Mouse (Mus musculus) intestine, embryonic 14.5 days (tissue): ENCODE data around the gene Lamp5. TPM values are rescaled to one million over a fixed set of nuclear protein-coding genes. Genes with fewer than 3 reads are reported as not detected.

Source experiments
- ATAC-seq: fragments of 200-750 bp; cut with Nextera tagmentation; replicated peaks from 2 replicates; pipeline ENCODE4 v1.8.0; 2017; ENCODE audit warnings: low read depth, moderate number of reproducible peaks, moderate TSS enrichment, moderate library complexity; ENCODE audit not compliant: low FRiP score, low TSS enrichment
- DNase-seq: peaks from one replicate; pipeline ENCODE4 v3.0.0-alpha.2; 2018; ENCODE audit warnings: low spot score
- H3K27ac ChIP-seq: fragments of 300-500 bp; sonication (generic); 2 replicates; pipeline ENCODE4 v1.5.1; 2014; ENCODE audit warnings: low read depth, mild to moderate bottlenecking, control low read depth
- H3K27me3 ChIP-seq: fragments of 300-500 bp; sonication (generic); replicated peaks from 2 replicates; pipeline ENCODE4 v1.6.1; 2014; ENCODE audit warnings: low read length, control low read depth; ENCODE audit not compliant: control insufficient read depth, insufficient read depth
- H3K36me3 ChIP-seq: fragments of 300-500 bp; sonication (generic); 2 replicates; pipeline ENCODE4 v1.6.1; 2014; ENCODE audit warnings: low read length, control low read depth; ENCODE audit not compliant: control insufficient read depth, insufficient read depth
- H3K4me1 ChIP-seq: fragments of 300-500 bp; sonication (generic); replicated peaks from 2 replicates; pipeline ENCODE4 v1.6.1; 2014; ENCODE audit warnings: low read length, control low read depth, mixed read lengths; ENCODE audit not compliant: control insufficient read depth, insufficient read depth
- H3K4me2 ChIP-seq: fragments of 300-500 bp; sonication (generic); 2 replicates; pipeline ENCODE4 v1.6.1; 2014; ENCODE audit warnings: low read length
- H3K4me3 ChIP-seq: fragments of 300-500 bp; sonication (generic); 2 replicates; pipeline ENCODE4 v1.5.1; 2014; ENCODE audit warnings: low read depth, low read length, control low read depth, mixed read lengths
- H3K9ac ChIP-seq: fragments of 300-500 bp; sonication (generic); 2 replicates; pipeline ENCODE4 v1.6.1; 2014; ENCODE audit warnings: mild to moderate bottlenecking, low read length
- H3K9me3 ChIP-seq: fragments of 300-500 bp; sonication (generic); 2 replicates; pipeline ENCODE4 v1.6.1; 2016; ENCODE audit warnings: low read length, control low read depth; ENCODE audit not compliant: control insufficient read depth
- WGBS: fragments of 180-500 bp; shearing (Covaris S2); extraction: QIAGEN DNeasy Blood & Tissue Kit; methylation state at CpG from one replicate; pipeline ENCODE4 v1.1.7; 2014; 5-methylcytosine and 5-hydroxymethylcytosine counted together
- polyA plus RNA-seq: library from polyadenylated mRNA; unstranded; fragments of >200 nt; fragmentation: Nextera tagmentation; extraction: Ambion mirVana; gene quantifications from 2 replicates; pipeline ENCODE4 v1.2.1, GENCODE M21; 2014

The Lamp5 gene
- polyA plus RNA-seq, 1 experiment from 2014 or later: 0.18 TPM

GRCm38 (mm10) chr2:136059029-136059669 lies 7.1 kb downstream of the Lamp5 start:
- Histone ChIP-seq H3K9me3 (no peaks in the 10 kb centered on the region), H3K36me3 (no peaks in the 10 kb centered on the region), H3K27me3 (peaks cover 50% of the 10 kb centered on the region), H3K9ac (no peak overlapping the region), H3K4me1 (no peaks in the 10 kb centered on the region), H3K27ac (no peak overlapping the region), H3K4me3 (no peak overlapping the region; the same call in 1 of the 2 replicates), H3K4me2 (peak overlapping the region; percentile 40)
- no peak for DNase-seq
- 2% methylated on average over 37 of the region's 37 CpGs for WGBS
- ATAC-seq: no peak

GRCm38 (mm10) chr2:136064356-136064755 lies 12.3 kb downstream of the Lamp5 start:
- Histone ChIP-seq H3K27ac (no peak overlapping the region), H3K9ac (no peak overlapping the region), H3K4me2 (no peak overlapping the region), H3K4me1 (no peaks in the 10 kb centered on the region), H3K9me3 (no peaks in the 10 kb centered on the region), H3K4me3 (no peak overlapping the region), H3K36me3 (no peaks in the 10 kb centered on the region), H3K27me3 (peaks cover 20% of the 10 kb centered on the region)
- 97% methylated on average over 1 of the region's 1 CpGs for WGBS
- DNase-seq (no peak), ATAC-seq (no peak)

DNA sequence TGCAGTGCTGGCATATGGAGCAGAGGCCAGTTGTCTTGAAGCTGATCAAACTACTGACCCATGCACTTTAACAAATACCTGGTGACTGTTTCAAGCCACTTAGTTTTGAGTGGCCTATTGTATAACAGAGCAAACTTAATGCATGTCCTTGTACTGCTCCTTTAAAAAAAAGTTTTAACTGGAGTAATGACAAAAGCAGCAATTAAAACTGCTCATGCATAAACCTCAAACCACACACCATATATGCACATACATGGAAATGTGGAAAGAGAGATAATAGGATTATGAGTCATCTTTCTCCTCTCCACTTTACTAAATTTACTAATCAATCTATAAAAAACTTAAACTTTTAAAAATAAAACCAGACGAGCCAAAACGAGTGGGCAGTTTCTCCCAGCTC lies 43.9 kb downstream of the Lamp5 start:
- 53% methylated on average over 2 of the region's 2 CpGs for WGBS
- no peak overlapping the region for H3K4me3 ChIP-seq
- no peaks in the 10 kb centered on the region for H3K36me3 ChIP-seq
- no peaks in the 10 kb centered on the region for H3K4me1 ChIP-seq
- no peaks in the 10 kb centered on the region for H3K9me3 ChIP-seq
- ATAC-seq (no peak), DNase-seq (no peak)
- no peak overlapping the region for H3K4me2 ChIP-seq
- no peaks in the 10 kb centered on the region for H3K27me3 ChIP-seq
- no peak overlapping the region for H3K9ac ChIP-seq
- H3K27ac ChIP-seq: no peak overlapping the region

- DNase-seq (no peak), ATAC-seq (no peak)
- Histone ChIP-seq H3K9ac (no peak overlapping the region), H3K4me1 (no peaks in the 10 kb centered on the region), H3K4me2 (no peak overlapping the region), H3K36me3 (no peaks in the 10 kb centered on the region), H3K27ac (no peak overlapping the region), H3K4me3 (no peak overlapping the region), H3K9me3 (no peaks in the 10 kb centered on the region), H3K27me3 (no peaks in the 10 kb centered on the region)
- 90% methylated on average over 3 of the region's 3 CpGs for WGBS
Observed at GRCm38 (mm10) chr2:136097143-136097542, 45.1 kb downstream of the Lamp5 start.

DNA sequence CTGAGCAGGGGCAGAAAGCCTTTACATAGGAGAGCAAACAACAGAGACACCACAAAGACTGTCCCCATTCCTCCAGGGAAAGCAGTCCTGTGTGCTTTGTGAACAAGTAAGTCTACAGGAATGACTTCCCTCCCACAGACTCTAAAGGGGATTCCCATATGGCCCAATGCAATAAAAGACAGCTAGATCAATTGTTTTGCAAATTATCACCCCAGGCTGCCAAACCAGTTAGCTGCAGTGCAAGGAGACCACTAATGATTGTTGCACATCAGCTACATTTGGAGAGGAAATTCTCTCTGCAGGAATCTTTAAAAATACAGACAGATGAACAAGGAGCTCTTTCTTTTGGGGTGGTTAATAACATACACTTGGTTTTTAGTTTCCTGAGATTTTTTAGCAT lies 55.6 kb downstream of the Lamp5 start:
- ATAC-seq (no peak), DNase-seq (no peak)
- no peak overlapping the region for H3K9ac ChIP-seq

DNA sequence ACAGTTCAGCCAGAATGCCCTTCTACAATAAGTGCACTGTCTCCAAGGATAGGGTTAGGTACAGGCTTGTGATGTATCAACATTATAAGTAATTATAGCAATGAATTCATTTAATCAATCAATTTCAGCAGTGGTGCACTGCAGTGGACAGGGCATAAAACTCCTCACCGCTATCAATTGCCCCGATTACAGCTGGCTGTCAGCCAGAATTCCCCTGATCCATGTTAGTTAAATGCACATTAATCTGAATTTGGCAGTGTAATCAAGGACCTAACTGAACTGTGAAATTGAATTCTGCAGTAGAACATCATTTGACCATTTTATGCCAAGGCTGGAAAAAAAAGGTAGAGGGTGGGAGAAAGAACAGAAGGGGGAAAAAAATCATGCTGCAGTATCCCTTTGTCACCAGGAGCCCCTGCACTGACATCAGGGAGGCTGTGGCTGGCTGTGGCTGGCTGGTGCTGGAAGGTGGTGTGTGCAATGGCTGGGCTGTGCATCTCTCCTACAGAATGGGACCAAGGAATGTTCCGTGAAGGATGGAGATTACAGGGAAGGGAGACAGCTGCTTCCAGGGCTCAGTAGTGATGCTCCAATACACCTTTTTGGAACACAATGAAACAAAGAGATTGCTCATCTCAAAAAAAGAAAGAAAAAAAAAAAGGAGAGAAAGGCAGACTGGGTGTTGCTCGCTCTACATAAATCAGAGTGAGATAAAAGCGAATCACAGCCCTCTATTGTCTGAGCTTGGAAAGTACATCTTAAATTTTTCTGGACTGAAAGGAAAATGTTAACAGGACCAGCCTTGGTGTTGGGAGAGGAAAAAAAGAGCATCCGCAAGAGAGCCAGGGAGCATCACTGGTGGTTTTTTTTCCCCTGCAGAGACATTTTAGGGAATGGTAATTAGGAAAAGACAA lies 56.3 kb downstream of the Lamp5 start:
- H3K36me3 ChIP-seq: no peaks in the 10 kb centered on the region
- no peaks in the 10 kb centered on the region for H3K27me3 ChIP-seq
- no peak overlapping the region for H3K4me3 ChIP-seq
- 0 out of 2 replicates have a peak, but pooled peaks have one; percentile 43 for ATAC-seq
- DNase-seq: no peak
- no peak overlapping the region for H3K9ac ChIP-seq
- H3K27ac ChIP-seq: no peak overlapping the region
- no peaks in the 10 kb centered on the region for H3K9me3 ChIP-seq
- H3K4me2 ChIP-seq: no peak overlapping the region
- peaks cover 3% of the 10 kb centered on the region; the same call in 1 of the 2 replicates for H3K4me1 ChIP-seq
- 38% methylated on average over 6 of the region's 6 CpGs for WGBS

More for the DNA sequence above, 55.6 kb downstream of the Lamp5 start:
- Histone ChIP-seq H3K27ac (no peak overlapping the region), H3K27me3 (no peaks in the 10 kb centered on the region), H3K4me1 (peaks cover 3% of the 10 kb centered on the region; the same call in 1 of the 2 replicates), H3K4me3 (no peak overlapping the region), H3K4me2 (no peak overlapping the region), H3K9me3 (no peaks in the 10 kb centered on the region), H3K36me3 (no peaks in the 10 kb centered on the region)

DNA sequence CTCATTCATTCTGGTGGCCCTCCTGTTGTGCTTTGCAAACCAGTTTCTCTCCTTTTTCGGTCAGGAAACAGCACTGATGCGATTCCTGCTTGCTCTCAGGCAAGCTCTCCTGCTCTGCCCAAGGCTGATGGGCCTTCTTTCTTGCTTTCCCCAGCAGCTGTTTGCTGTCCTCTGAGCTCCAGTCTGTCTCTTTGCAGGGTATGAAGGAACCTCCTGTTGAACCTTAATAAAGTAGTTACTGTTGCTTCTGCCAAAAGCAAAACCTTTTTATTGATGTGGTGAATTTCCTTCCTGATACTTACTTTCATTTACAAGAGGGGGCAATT lies 57.0 kb downstream of the Lamp5 start:
- WGBS: 10% methylated on average over 2 of the region's 2 CpGs

GRCm38 (mm10) chr2:136113374-136113773 lies 61.3 kb downstream of the Lamp5 start:
- ATAC-seq (no peak), DNase-seq (no peak)
- Histone ChIP-seq H3K4me2 (no peak overlapping the region), H3K36me3 (no peaks in the 10 kb centered on the region), H3K4me1 (peaks cover 3% of the 10 kb centered on the region; the same call in 1 of the 2 replicates), H3K9me3 (no peaks in the 10 kb centered on the region), H3K4me3 (no peak overlapping the region), H3K27ac (no peak overlapping the region), H3K27me3 (no peaks in the 10 kb centered on the region), H3K9ac (no peak overlapping the region)
- 86% methylated on average over 6 of the region's 6 CpGs for WGBS

More for the DNA sequence above, 57.0 kb downstream of the Lamp5 start:
- Histone ChIP-seq H3K9ac (no peak overlapping the region), H3K27ac (no peak overlapping the region), H3K9me3 (no peaks in the 10 kb centered on the region), H3K27me3 (no peaks in the 10 kb centered on the region), H3K4me3 (no peak overlapping the region), H3K4me1 (peaks cover 3% of the 10 kb centered on the region; the same call in 1 of the 2 replicates), H3K36me3 (no peaks in the 10 kb centered on the region), H3K4me2 (no peak overlapping the region)
- ATAC-seq: no peak
- DNase-seq: no peak
